Mouse (Mus musculus) right cerebral cortex, adult 18-20 months (tissue): ENCODE results near the gene Olfr847.

ENCODE experiments used
- DNase-seq: peaks from one replicate; pipeline ENCODE4 v3.0.0; 2022; ENCODE audit warnings: mixed read lengths

Olfr847 gene

DNA sequence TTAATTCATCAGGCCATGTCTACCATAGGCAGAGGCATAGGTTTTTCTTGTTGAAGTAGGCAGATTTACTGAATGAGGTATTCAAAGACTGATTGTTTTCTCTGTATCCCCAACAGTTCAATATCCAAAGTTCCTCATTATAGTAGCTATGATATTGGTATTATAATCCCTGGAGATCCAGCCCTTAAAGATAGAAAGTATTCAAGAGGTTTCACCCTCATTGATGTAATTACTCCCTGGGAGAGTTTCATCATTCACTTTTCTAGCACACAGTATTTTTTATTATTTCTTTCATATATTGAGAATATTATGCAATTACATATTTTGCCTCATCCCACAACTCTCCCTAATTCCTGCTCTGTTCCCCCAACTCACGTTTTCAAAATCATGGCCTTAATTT lies at the start of gene Olfr847:
TSS of gene Olfr847 (minus strand) at position 101 of the 400 bp plus-strand sequence.
- no peak for DNase-seq

DNA sequence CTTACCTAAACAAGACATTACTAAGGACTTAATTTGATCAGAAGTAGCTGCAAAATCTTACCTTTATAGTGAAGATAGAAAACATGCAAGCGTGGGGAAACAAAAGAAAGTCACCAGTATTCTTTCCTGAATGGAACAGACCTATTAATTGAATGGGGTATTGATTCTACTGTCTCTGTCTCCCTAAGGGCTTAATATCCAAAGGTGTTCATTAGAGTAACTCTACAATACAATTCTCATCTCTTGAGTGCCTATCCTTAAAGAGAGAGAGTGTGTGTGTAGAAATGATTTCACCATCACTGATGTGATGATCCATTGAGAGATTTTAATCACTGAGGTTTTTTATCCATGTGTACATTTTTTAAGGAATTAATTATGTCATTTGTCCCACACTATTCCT lies 14.6 kb downstream of the Olfr847 start, which contains the start of gene Olfr846:
TSS of gene Olfr846 (minus strand) at position 101 of the 400 bp plus-strand sequence.
- DNase-seq, result no peak

DNA sequence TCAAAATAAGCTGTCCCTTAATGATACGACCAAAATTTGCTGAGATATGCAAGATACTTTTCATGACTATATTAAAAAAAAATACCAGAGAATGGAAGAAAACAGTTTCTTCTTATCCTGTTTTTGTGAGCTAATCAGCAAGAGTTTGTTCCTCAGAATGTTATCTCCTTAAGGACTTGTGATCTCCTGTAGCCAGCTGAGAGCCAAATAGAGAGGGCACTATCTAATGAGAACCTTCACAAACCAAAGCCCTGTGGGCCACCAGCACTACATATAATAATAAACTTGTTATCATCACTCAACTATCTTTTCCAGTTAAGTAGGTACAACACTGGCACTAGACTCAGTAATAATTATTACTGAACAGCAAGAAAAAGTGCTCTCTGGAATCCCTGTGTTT lies 42.3 kb downstream of the Olfr847 start, which contains the start of gene Olfr845:
TSS of gene Olfr845 (plus strand) at position 301 of the 400 bp plus-strand sequence.
- DNase-seq, result no peak
